Mouse (Mus musculus) urinary bladder, adult 18-20 months (tissue): ENCODE results near the gene 2900026A02Rik.

Experiments
- DNase-seq, 2 experiments: peaks; one replicate each; pipeline ENCODE4 v3.0.0; 2022; ENCODE audit warnings: low spot score in 2 of 2, mixed read lengths in 2 of 2

The 2900026A02Rik gene

DNA sequence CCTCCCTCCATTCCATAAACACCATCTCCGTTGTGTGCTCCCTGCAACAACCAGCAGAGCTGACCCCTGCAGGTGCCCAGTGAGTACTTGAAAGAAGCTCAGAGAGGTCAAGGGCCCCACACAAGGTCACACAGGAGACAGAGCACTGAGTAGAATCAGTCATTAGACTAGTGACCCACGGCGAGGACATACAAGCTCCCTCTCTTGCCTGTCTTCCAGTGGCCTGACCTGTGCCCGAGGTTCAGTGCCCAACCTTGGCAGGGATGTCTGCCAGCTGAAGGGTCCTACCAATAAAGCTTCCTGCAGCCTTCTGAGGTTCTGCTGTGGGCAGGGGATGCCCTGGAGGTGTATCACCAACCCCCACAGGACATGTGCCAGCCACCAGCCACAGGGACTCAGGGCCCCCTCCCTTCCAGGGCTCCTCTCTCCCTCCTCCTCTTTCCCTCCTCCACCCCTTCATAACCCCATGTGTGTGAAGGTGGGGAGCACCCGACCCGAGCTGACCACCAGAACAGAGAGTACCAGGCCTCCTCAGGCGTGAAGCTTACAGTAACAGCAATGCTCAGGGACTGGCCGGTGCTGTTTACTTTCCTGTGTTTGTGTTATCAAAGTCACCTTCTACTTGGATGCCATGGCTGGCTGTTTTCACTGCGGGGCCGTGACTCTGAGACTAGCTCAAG, 8.7 kb downstream of the 2900026A02Rik start:
- no peak for DNase-seq

DNA sequence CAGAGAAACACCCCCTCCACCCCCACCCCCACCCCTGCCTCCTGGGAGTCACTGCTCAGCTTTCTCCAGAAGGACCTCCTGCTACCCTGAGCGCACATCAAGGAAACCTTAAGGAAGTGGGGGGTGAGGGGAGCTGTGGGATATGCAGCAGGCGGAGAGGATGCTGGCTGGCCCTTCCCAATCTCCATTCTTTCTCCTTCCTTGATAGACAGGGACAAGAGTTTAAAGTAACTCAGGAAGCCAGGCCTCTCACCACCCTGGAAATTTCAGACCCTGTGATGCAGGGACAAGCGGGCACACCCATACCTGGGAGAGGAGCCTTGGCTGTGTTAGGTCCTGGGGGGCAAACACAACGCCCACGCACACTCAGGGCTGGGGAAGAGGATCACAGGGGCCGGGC, 10.7 kb downstream of the 2900026A02Rik start:
- DNase-seq: no peak

DNA sequence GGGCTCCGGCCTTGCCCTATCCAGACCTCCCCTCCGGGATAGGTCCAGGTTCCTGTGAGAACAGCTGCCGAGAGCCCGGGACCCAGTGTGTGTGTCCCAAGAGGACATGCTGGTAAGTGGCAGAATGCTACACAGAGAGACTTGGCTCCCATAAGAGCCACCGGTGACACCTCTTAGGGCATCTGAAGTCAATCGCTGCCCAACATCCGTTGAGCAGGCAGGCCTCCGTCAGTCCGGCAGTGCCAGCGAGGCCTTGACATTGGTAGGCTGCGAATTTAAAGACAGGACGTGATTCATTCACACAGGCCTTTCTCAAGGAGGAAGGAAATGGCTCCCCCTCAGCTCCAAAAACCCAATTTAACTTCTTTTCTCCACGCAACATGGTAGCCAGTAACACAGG, 11.1 kb downstream of the 2900026A02Rik start:
- DNase-seq: no peak

DNA sequence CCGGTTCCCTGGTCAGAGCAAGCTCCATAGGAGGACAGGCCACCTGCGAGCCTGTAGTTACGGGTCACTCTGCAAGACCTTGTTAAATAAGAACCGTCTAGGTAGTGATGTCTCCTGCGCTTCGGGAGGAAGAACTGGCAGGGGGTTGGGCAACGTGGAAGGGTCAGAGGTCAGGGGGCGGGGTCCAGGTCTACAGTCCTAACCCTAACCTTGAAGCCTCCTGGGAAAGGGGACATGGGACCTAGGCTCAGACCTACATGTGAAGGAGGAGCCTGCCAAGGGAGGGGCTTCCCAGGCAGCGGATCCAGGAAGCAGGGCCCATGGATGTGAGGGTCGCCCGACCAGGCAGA, 11.7 kb downstream of the 2900026A02Rik start:
- DNase-seq: no peak

DNA sequence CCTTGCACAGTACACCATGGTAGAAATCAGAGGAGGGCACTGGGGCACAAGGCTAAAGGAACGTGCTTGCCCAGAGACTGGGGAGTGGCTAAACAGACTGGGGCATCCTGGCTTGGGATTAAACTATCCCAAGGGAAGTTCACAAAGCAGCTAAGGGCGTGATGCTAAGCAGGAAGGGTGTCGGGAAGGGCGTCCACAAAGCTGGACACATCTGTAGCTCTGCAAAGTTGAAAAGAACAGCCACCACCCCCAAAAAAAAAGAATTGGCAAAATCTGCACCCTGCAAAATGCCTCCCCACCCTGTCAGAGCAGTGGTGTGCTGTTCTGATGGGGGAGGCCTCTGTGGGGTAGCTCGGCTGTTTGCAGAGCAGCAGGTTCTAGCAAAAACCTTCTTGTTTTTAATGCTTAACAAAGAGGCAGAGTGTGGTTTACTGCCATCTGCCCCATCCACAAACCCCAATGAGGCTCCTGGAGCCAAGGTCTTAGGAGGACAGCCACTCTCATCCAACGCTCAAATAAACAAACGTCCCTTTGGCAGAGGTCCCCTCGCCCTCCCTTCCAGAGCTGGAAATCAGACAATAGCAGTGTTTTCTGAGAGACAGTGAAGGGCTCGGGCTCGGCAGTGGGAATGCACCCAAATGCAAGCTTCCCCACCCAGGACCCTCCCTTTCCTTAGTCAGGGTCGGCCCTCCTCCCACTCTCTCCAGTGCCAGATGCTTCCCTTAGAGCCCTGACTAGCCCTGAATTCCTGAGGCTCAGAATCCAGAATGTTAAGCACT, 12.2 kb downstream of the 2900026A02Rik start:
- DNase-seq: peak in 1 of 2 experiments; percentile 84

DNA sequence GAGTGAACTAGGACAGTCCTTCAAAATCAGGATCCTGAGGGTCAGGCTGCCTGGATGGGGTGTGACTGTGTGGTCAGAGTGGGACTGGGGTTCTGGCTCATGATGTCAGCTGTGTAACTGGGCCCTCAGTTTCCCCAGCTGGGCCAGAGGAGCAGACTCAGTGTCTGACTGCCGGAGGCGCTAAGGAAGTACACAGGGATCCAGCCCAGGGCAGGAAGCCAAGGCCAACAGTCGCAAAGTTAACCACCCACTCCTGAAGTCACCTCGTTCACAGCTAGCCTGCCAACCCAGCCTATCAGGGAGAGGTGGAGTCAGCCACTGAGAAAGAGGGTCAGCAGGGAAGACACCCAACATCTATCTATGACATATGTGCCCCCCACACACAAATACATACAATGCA, 13.0 kb downstream of the 2900026A02Rik start:
- DNase-seq: no peak

DNA sequence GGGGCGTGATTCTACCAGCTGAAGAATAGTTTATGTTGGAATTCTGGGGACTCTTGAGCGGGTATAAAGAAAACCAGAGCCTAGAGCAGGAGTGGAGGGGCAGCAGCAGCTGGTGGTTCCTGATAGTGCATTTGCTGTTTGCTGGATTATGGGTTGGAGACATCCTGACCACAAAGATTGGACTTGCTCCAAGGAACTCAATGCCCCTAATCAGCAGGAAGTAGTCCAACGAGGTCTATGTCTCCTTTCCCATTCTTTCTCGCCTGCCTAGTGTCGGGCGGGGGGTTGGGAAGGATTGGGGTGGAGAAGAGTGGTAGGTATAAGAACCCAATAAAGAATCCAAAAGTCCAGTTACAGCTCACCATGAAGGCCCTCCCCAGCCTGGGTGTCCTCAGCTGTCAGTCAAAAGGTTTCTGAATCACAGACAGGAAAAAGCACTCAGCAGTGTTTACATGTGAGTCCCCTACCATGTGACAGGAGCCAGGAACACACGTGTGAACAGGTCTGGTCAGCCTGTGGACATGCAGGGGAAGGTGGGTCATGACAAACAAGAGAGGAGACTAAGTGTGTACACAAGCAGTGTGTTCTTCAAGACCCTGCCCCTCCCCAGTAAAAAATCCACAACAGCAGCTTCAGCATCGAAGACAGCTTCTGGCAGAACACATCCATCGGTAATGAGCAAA, 14.2 kb downstream of the 2900026A02Rik start:
- no peak for DNase-seq

DNA sequence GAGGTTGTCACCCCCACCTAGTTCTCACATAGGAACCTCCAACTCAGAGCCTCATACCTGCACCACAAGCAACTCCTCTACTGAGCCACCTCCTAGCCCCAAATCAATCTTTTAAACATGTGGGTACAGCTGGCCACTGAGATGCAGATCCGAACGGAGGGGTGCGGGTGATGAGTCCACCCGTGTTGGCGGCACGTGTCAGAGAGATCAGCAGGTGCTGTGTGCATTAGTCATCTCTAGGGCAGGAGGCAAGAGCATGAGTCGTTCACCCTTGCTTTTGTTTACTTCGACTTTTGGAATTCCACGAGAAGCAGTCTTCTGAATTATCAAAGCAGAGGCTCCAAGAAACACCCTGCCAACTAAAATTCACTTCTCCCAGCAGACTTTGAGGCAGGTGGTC, 16.8 kb downstream of the 2900026A02Rik start:
- no peak for DNase-seq

DNA sequence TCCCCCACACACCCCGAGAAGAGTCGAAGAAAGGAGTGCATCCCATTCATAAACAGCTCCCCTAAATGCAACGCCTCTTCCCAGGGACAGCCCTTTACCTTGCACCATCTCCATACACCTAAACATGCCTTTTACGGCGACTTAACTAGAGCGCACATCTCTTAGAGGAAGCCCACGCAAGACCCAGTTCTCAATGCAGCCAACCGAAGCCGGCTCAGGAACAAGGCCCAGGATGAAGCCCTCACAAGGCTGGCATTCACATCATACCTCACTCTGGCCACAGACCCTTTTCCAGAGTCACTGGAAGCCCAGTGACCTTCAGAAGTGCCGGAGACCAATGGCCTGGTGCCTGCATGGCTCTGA, 21.3 kb downstream of the 2900026A02Rik start:
- DNase-seq: no peak

DNA sequence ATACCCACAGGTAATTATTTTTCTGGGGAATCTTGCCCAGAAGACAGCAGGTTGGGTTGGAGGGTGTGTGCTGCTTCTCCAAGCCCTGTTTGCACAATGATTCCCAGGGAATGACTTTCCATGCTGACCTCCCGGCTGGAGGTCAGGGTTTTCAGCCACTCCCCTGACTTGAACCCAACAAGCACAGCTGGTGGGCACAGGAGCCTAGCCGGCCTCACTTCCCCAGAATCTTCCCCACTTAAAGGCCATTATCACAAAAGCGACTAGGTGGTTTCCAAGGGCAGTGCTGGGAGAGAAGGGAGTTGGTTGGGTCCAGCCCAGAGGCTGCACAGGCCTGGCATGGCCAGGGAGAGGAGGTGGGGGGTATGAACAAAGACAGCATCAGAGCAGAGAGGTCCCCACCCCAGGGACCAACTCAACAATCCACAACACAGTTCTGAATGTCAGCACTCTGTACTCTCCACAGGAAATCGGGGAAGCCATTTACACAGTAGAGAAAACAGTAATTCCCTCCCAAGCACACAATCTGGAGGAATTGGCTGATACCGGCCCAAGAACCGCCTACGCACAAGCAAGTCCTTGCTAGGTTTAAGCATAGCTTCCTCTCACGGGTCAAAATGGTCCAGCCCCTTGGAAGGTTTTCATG, 21.8 kb downstream of the 2900026A02Rik start:
- DNase-seq: no peak

DNA sequence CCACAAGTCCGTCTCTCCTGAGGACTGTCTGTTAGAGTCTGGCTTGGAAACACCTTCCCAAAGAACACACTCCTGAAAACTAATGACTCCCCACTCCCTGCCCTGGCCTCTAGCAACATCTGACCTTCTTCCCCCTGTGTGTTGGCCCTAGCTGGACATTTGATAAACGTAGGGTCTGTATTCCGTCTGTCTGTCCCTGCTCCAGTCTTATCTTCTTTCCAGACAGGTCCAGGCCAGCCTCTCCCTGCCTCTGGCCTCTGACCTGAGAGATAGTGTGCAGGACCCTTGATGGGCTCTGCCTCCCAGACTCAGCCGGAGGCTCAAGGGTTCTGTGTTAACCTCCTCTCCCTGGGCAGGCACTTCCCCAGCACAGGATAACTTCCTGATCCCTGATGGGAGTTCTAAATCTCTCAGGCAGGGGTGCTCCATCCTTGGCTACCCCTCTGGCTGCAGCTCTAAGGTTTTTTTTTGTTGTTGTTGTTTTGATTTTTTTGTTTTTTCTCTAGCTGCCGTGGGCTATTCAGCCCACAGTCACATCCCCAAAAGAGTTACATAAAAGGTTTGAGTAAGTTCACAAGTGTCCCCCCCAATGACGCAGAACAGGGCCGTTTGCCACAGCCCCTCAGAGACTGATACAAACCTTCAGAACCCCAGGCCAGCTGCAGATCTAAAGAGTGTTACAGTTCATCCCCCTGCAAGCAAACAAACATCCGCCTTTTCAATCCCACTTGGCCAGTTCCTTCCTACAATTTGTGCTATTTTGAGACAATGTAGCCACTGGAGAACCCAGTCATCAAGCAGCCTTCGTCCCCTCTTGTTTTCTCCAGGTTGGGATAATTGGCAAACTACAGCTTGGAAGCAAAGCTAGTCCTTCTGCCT, 23.9 kb downstream of the 2900026A02Rik start:
- no peak for DNase-seq

DNA sequence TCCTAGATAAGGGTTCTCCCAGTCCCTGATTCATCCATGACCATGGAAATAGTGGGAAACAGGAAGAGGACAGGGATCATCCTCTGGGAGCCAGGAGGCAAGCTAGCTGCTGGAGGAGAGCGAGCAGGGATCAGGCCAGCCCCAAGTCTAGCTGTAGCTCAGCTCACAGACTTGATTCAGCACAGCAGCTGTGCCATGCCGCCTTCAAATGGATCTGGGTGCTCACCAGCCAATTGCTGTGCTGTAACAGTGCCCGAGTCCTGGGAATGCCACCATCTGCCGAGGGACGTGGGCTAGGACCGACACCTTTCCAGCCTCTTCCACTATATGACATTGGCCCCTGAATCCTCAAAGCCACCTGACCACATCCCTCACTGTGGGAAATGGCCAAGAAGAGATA, 25.1 kb downstream of the 2900026A02Rik start:
- no peak for DNase-seq

DNA sequence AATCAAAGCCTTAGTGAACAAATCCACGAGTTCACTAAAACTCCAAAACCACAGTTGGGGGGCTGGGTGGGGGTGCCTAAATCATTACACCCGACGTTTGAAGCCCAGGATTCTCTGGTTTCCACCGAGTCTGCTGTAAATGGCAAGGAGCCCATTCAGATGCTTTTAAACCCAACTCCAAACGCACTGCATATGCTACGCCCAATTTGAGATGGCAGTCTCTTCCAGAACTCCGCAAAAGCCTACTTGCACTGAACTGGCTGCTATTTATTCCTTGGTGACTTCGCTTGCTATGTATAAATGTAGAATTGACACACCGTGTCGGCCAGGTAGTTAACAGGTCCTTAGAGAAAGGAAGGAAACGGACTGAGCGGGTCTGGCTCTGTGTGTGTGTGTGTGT, 25.6 kb downstream of the 2900026A02Rik start:
- DNase-seq: no peak

DNA sequence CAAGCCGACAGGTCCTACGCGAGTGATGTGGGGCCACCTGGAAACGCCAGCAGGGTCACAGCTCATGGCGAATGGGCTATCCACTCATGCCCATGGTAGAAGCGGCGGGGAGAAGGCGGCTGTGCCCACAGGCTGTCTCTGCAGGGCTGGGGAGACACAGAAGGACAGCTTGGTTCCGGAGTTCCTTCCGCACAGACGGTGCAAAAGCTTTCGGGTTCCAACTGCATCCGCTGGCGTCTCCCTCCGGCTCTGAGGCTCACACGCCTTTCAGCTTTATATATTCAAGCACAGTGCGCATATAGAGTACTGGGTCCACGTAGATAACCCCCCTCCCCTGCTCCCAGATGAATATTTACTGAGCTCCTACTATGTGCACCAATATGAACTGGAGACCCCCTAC, 27.3 kb downstream of the 2900026A02Rik start:
- no peak for DNase-seq

DNA sequence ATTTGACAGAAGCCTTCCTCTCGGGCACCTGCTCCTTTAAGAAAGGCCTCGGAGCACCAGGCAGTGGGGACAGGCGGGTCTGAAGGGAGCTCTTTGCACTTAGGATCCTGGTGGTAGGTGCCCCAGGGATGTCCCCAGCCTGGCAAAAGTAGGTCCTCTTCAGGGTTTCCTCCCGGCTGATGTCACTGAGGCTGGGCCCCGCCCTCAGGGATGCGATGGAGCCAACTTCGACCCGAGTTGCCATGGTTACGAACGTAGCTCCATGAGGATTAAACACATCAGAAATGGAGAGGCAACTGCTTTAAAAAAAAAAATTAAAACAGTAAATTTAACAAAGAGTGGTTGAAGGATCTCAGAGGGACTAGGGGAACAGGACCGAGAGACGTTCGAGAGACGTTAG, 29.1 kb downstream of the 2900026A02Rik start:
- no peak for DNase-seq

DNA sequence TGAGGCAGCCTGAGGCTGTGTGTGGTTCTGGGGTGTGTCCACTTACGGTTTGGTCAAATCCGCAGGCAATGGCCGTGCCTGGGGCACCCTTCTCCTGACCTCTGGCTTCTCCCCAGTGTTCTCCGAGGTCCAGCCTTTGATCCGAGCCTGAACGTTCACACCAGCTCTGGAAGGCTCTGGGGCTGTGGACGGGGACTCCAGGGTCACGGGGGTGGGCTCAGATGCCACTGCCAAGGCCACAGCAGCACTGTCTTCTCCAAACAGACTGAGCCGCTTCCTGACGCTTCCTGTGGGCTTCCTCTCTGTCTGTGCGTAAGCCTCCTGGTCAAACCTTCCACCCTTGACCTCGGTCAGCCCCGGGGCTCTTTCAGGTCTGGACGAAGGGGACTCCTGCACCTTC, 30.5 kb downstream of the 2900026A02Rik start:
- DNase-seq: no peak

DNA sequence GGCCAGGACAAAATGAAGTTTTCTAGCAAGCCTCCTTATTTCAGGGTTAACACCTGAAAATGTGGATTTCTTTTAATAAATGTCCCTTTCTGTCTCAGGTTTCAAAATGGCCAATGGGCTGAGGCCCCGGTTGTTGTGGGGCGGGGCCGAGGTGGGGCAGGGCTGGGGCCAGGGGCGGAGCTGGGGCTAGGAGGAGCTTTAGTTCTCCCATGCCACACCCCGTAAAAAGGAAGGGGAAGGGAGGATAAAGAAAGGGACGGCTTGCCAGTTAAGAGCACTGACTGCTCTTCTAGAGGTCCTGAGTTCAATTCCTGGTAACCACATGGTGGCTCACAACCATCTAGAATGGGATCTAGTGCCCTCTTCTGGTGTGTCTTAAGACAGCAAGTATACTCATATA, 39.6 kb downstream of the 2900026A02Rik start:
- no peak for DNase-seq

DNA sequence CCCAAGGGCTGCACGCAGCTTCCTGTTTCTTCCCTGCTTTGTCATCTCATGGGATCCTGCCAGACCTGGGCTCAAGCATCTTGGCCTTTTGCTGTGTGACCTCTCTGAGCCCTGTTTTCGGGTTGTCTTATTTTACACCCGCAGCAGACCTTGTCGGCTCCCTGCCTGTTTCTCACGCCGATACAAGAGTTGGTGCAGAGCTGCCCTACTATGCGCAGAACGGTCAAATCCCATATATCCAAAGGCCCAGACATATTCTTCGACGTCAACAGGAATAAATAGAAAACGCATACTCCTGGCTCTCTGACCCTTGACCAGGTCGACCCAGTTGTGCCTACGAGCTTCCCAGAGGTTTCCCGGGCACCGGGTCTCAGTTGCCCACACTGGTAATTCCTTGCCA, 40.3 kb downstream of the 2900026A02Rik start:
- no peak for DNase-seq

DNA sequence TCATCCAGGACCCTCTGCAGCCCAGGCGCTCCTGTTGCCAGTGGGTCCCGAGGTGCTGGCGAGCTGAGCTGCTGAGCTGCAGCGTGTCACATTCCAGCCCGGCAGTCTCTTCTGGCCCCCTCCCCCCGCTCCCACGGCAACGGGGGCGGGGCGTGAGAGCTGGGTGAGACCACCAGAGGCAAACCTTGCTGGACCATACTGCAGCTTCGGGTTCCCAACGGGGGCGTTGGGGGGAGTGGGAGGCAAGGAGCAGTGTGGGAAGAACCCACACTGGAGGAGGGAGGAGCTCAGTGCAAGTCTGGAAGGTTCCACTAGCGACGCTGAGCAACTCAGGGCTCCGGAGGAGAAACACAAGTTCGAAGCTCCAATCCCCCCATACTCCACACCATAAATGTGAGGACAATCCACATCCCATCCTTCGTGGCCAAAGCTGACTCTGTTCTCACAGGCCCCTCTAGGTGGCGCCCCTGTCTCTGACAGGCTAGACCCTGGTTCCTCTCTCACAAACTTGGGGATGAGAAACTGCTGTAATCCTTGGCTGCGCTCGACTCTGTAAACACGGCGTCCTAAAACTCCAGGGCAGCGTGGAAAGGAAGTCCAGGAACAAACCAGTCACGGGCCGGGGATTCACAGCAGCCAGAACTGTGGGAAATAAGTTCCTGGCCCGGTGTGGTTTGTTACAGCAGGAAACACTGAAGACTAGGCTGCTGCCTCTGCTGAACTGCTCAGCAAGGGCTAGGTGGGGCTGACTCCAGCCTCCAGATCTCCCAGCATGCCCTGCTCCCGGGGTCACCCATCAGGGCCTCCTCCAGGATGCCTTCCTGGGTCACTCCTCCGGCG, 41.0 kb downstream of the 2900026A02Rik start:
- peak; percentile 82 to 84 for DNase-seq

DNA sequence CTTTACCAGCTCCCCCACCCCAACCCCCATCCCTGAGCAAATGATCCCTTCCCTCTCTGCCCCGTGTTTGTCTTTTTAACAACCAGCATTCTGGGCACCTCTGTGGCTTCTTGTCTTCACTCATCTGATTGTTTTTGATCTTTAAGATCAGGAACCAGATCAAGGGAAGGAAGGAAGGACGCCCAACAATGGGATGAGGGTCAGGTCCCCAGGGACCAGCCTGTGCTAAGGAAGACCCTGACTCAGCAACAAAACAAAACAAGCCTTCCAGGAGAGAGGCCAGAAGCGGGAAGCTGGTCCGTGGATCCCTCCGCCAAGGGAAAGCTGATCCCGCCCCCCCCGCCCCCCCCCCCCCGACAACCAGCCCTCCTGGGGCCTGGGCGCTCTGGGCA, 41.6 kb downstream of the 2900026A02Rik start:
- DNase-seq: no peak

DNA sequence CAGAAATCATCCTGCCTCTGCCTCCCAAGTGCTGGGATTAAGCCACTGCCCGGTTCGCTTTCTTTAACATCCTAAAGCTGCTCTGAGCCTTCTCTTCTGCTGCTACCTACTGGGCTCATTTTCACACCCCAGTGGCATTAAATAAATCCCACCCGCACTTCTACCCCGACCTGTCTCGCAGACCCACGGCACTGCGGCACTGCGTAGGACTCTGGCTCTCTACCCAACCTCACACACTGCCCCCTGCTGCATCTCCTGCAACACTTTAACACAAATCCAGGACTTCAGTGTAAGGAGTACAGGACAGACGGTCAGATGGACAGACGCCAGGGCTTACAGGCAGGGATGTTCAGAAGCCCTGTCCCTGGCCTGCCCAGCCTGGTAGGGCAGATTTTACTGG, 45.1 kb downstream of the 2900026A02Rik start:
- DNase-seq: no peak
